Mouse (Mus musculus): Measurements from ENCODE around the gene Wbp4. TPM values are rescaled to one million over a fixed set of nuclear protein-coding genes. Genes with fewer than 3 reads are reported as not detected.
"Not testable (repeated sequence)": the region's sequence is repeated elsewhere in the genome, so short reads cannot be mapped to it uniquely, and the experiment has no call there.

The Wbp4 gene
- polyA plus RNA-seq (2014; fragmentation: Nextera tagmentation; extraction: Ambion mirVana) = 35.8 and 38.7 TPM in 2 replicates

DNA sequence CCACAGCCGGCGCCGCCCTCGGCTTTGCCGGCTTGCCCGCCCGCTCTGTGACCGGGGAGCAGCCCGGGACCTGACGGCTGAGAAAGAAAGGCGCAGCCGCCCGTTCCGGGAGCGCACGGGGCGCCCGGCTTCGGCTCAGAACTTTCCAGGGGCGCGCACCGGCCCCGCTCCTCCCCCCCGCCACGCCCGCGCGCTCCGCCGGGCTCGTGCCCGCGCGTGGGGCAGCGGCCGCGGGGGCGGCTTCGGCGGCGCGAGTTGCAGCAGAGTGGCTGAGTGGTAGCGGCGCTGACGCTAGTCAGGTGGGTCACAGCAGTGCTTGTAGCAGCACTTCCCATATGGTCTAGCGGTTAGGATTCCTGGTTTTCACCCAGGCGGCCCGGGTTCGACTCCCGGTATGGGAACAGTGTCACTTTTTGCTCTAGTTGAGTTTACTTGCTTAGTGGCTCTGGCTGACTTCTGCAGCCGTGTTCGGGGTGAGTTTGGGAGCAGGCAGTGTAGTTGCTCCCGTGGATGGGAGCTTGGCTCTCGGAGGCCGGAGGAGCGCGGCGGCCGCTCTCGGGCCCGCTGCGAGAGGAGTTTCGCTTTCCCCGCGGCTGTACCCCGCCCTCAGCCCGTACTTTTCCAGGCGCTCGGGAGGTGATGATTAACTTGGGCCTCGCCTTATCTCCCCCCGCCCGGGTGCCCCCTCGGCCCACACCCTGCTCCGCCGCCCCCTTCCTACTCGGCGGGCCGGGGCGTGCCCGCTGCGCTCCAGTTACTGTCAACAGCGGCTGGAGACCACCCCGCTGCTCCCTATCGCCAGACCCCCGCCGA is at the start of gene Wbp4:
Wbp4 (minus strand) TSS at position 182 of the 813 bp plus-strand sequence.
- DNase-seq (ENCODE audit: low spot score) (peak; percentile 99), ATAC-seq (replicated peaks; ENCODE audit: low FRiP score) (peak; percentile 87)
- under 1% methylated on average over 84 of the region's 86 CpGs for WGBS

GRCm38 (mm10) chr14:79530761-79531160 is 49.4 kb upstream of the Wbp4 start:
- peak overlapping the region; percentile 58 for H3K4me2 ChIP-seq
- 70% methylated on average over 6 of the region's 6 CpGs for WGBS
- DNase-seq (ENCODE audit: low spot score) (no peak), ATAC-seq (replicated peaks; ENCODE audit: low FRiP score) (no peak)
- H3K9me3 ChIP-seq (ENCODE audit: control insufficient read depth, low read length) = no peaks in the 10 kb centered on the region
- peak overlapping the region; percentile 17; the same call in 1 of the 2 replicates for H3K9ac ChIP-seq (ENCODE audit: low read depth, low read length)
- no peaks in the 10 kb centered on the region for H3K36me3 ChIP-seq (ENCODE audit: control insufficient read depth, insufficient read depth, low read length)
- peak overlapping the region; percentile 79 for H3K27ac ChIP-seq (ENCODE audit: low read depth, low read length)
- H3K27me3 ChIP-seq (replicated peaks; ENCODE audit: control insufficient read depth, insufficient read depth, low read length) = no peaks in the 10 kb centered on the region
- no peak overlapping the region for H3K4me3 ChIP-seq (ENCODE audit: low read depth, low read length)
- H3K4me1 ChIP-seq (replicated peaks; ENCODE audit: control insufficient read depth, insufficient read depth, low read length) = peaks cover 40% of the 10 kb centered on the region

More for the DNA sequence above, at the start of gene Wbp4:
- Histone ChIP-seq H3K4me1 (replicated peaks; ENCODE audit: control insufficient read depth, insufficient read depth, low read length) (peaks cover 30% of the 10 kb centered on the region), H3K36me3 (ENCODE audit: control insufficient read depth, insufficient read depth, low read length) (peaks cover 4% of the 10 kb centered on the region), H3K9ac (ENCODE audit: low read depth, low read length) (peak within 1 kb of the TSS; percentile 99), H3K27ac (ENCODE audit: low read depth, low read length) (peak within 1 kb of the TSS; percentile 100), H3K9me3 (ENCODE audit: control insufficient read depth, low read length) (no peaks in the 10 kb centered on the region), H3K4me3 (ENCODE audit: low read depth, low read length) (peak within 1 kb of the TSS; percentile 92), H3K4me2 (peak within 1 kb of the TSS; percentile 67), H3K27me3 (replicated peaks; ENCODE audit: control insufficient read depth, insufficient read depth, low read length) (no peaks in the 10 kb centered on the region)

GRCm38 (mm10) chr14:79529581-79530554 is 48.5 kb upstream of the Wbp4 start:
- WGBS = 47% methylated on average over 10 of the region's 10 CpGs
- Histone ChIP-seq H3K4me3 (ENCODE audit: low read depth, low read length) (no peak overlapping the region), H3K9me3 (ENCODE audit: control insufficient read depth, low read length) (no peaks in the 10 kb centered on the region), H3K27me3 (replicated peaks; ENCODE audit: control insufficient read depth, insufficient read depth, low read length) (no peaks in the 10 kb centered on the region), H3K4me2 (peak overlapping the region; percentile 58), H3K4me1 (replicated peaks; ENCODE audit: control insufficient read depth, insufficient read depth, low read length) (peaks cover 40% of the 10 kb centered on the region), H3K27ac (ENCODE audit: low read depth, low read length) (peak overlapping the region; percentile 79), H3K36me3 (ENCODE audit: control insufficient read depth, insufficient read depth, low read length) (no peaks in the 10 kb centered on the region), H3K9ac (ENCODE audit: low read depth, low read length) (peak overlapping the region; percentile 25; the same call in 1 of the 2 replicates)
- DNase-seq (ENCODE audit: low spot score) (no peak), ATAC-seq (replicated peaks; ENCODE audit: low FRiP score) (peak; percentile 96)

DNA sequence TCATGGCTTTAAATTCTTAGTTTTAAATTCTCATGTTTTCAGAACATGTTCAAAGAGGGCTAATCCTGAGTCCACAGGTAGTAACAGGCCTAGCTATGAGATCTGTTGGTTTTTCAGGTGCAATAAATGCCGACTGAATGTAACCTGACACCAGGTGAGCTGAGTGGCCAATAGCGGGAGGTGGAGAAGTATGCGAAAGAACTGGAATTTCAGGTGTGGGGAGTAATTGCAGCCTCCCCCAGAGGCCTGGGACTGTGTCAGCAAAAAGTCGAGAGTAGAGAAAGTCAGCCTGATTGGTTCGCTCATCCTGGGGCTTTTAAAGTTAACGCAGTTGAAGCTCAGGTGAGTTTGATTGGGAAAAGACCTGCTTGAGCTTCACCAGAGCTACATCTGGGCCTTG is 46.4 kb upstream of the Wbp4 start:
- Histone ChIP-seq H3K27ac (ENCODE audit: low read depth, low read length) (no peak overlapping the region), H3K9me3 (ENCODE audit: control insufficient read depth, low read length) (no peaks in the 10 kb centered on the region), H3K4me1 (replicated peaks; ENCODE audit: control insufficient read depth, insufficient read depth, low read length) (peaks cover 28% of the 10 kb centered on the region), H3K36me3 (ENCODE audit: control insufficient read depth, insufficient read depth, low read length) (no peaks in the 10 kb centered on the region), H3K4me2 (no peak overlapping the region), H3K4me3 (ENCODE audit: low read depth, low read length) (no peak overlapping the region), H3K27me3 (replicated peaks; ENCODE audit: control insufficient read depth, insufficient read depth, low read length) (no peaks in the 10 kb centered on the region), H3K9ac (ENCODE audit: low read depth, low read length) (no peak overlapping the region)
- DNase-seq (ENCODE audit: low spot score) = no peak
- ATAC-seq (replicated peaks; ENCODE audit: low FRiP score) = no peak
- WGBS = 69% methylated on average over 6 of the region's 6 CpGs

DNA sequence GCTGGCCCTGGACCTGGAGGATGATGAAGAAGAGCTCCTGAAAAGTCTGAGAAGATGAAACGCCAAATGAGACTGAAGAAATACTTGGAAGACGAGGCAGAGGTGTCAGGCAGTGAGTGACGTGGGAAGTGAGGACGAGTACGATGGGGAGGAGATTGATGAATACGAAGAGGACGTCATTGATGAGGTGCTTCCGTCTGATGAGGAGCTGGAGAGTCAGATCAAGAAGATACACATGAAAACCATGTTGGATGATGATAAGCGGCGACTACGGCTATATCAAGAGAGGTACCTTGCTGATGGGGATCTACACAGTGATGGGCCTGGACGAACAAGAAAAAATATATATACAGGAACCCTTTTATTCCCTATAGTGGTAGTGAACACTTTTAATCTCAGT is 44.8 kb upstream of the Wbp4 start:
- not testable (repeated sequence) for ATAC-seq (replicated peaks; ENCODE audit: low FRiP score); H3K9me3 ChIP-seq (ENCODE audit: control insufficient read depth, low read length); H3K36me3 ChIP-seq (ENCODE audit: control insufficient read depth, insufficient read depth, low read length); DNase-seq (ENCODE audit: low spot score); H3K4me3 ChIP-seq (ENCODE audit: low read depth, low read length); H3K4me2 ChIP-seq; H3K27me3 ChIP-seq (replicated peaks; ENCODE audit: control insufficient read depth, insufficient read depth, low read length); H3K27ac ChIP-seq (ENCODE audit: low read depth, low read length); H3K9ac ChIP-seq (ENCODE audit: low read depth, low read length)
- 78% methylated on average over 12 of the region's 12 CpGs for WGBS
- H3K4me1 ChIP-seq (replicated peaks; ENCODE audit: control insufficient read depth, insufficient read depth, low read length) = peaks cover 32% of the 10 kb centered on the region

DNA sequence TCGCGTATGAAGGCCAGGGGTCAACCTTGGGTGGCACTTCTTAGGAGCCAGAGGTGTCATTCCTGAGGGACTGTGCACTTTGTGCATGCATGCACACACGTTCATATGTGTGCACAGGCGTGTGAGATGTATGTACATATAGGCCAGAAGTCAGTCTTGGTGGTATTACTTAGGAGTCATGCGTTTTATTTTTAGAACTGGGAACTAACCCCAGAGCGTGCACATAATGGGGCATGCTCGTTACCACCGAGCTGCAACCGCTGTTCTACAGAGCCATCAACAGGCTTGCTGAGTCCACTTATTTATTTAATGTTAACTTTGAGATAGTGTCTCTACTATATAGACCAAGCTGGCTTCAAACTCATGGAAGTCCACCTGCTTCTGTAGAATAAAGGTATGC is 41.1 kb upstream of the Wbp4 start:
- whole genome bisulfite sequencing = 44% methylated on average over 9 of the region's 9 CpGs

DNA sequence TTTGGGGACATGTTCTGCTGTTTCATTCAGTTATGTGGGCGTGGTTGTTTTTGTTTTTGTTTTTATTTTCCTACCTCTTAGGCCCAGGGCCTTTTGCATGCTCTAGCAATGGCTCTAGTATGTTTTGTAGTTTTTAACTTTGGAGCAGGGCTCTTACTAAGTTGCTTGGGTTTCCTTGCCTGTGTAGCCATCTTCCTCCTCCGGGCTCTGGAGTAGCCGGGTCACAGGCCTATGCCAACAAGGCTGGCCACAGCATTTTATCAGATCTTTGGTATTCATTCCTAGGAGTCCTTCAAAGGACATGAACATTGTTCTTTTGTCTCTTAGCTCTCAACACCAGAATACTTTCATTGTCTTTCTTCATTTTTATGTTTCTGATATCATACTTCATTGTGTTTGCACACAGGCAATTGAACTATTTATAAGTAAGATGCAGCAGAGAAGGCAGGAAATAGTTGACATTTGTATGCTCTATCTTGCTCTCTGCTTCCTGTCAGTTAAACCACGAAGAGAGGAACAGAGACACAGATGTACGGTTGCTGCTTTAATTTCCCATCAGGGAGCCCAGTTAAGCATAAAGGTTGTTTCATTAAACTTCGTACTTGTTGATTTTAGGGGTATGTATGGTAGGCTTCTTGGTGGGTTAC is 40.3 kb upstream of the Wbp4 start:
- peaks cover 34% of the 10 kb centered on the region for H3K4me1 ChIP-seq (replicated peaks; ENCODE audit: control insufficient read depth, insufficient read depth, low read length)
- DNase-seq (ENCODE audit: low spot score) = no peak
- no peaks in the 10 kb centered on the region for H3K9me3 ChIP-seq (ENCODE audit: control insufficient read depth, low read length)
- H3K27me3 ChIP-seq (replicated peaks; ENCODE audit: control insufficient read depth, insufficient read depth, low read length) = no peaks in the 10 kb centered on the region
- H3K4me2 ChIP-seq = peak overlapping the region; percentile 26
- peak overlapping the region; percentile 72; the same call in 1 of the 2 replicates for H3K27ac ChIP-seq (ENCODE audit: low read depth, low read length)
- H3K9ac ChIP-seq (ENCODE audit: low read depth, low read length) = no peak overlapping the region
- WGBS = 41% methylated on average over 6 of the region's 6 CpGs
- no peaks in the 10 kb centered on the region for H3K36me3 ChIP-seq (ENCODE audit: control insufficient read depth, insufficient read depth, low read length)
- peak; percentile 32 for ATAC-seq (replicated peaks; ENCODE audit: low FRiP score)
- H3K4me3 ChIP-seq (ENCODE audit: low read depth, low read length) = no peak overlapping the region

More for the DNA sequence above, 41.1 kb upstream of the Wbp4 start:
- no peaks in the 10 kb centered on the region for H3K27me3 ChIP-seq (replicated peaks; ENCODE audit: control insufficient read depth, insufficient read depth, low read length)
- no peaks in the 10 kb centered on the region for H3K36me3 ChIP-seq (ENCODE audit: control insufficient read depth, insufficient read depth, low read length)
- H3K9ac ChIP-seq (ENCODE audit: low read depth, low read length) = no peak overlapping the region
- ATAC-seq (replicated peaks; ENCODE audit: low FRiP score) (peak; percentile 39; the same call in 1 of the 2 replicates), DNase-seq (ENCODE audit: low spot score) (no peak)
- H3K27ac ChIP-seq (ENCODE audit: low read depth, low read length) = peak overlapping the region; percentile 69; the same call in 1 of the 2 replicates
- no peak overlapping the region for H3K4me3 ChIP-seq (ENCODE audit: low read depth, low read length)
- H3K9me3 ChIP-seq (ENCODE audit: control insufficient read depth, low read length) = no peaks in the 10 kb centered on the region
- H3K4me1 ChIP-seq (replicated peaks; ENCODE audit: control insufficient read depth, insufficient read depth, low read length) = peaks cover 29% of the 10 kb centered on the region
- H3K4me2 ChIP-seq = peak overlapping the region; percentile 26

DNA sequence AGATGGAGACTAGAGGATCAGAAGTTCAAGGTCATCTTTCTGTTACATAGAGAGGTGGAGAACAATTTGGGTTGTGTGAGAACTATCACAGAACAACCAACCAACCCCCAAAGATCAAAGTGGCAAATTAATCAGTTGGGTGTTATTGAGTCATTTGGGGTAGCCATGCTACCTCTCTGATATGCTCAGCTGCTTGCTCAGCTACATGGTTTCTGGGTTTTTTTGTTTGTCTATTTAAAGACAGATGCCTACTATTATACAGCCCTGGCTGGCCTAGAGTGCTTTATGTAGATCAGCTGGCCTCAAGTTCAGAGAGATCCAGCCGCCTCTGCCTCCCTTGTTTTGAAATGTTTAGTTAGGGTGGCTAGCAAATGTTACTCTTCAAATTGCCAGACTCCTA is 39.7 kb upstream of the Wbp4 start:
- 42% methylated on average over 1 of the region's 1 CpGs for WGBS

More for the DNA sequence above, 39.7 kb upstream of the Wbp4 start:
- Histone ChIP-seq H3K27me3 (replicated peaks; ENCODE audit: control insufficient read depth, insufficient read depth, low read length) (no peaks in the 10 kb centered on the region), H3K27ac (ENCODE audit: low read depth, low read length) (peak overlapping the region; percentile 72), H3K9me3 (ENCODE audit: control insufficient read depth, low read length) (no peaks in the 10 kb centered on the region), H3K4me1 (replicated peaks; ENCODE audit: control insufficient read depth, insufficient read depth, low read length) (peaks cover 39% of the 10 kb centered on the region), H3K4me2 (peak overlapping the region; percentile 26), H3K4me3 (ENCODE audit: low read depth, low read length) (no peak overlapping the region), H3K9ac (ENCODE audit: low read depth, low read length) (peak overlapping the region; percentile 50; the same call in 1 of the 2 replicates), H3K36me3 (ENCODE audit: control insufficient read depth, insufficient read depth, low read length) (no peaks in the 10 kb centered on the region)
- no peak for DNase-seq (ENCODE audit: low spot score)
- no peak for ATAC-seq (replicated peaks; ENCODE audit: low FRiP score)
